In the genomic region with DNA sequence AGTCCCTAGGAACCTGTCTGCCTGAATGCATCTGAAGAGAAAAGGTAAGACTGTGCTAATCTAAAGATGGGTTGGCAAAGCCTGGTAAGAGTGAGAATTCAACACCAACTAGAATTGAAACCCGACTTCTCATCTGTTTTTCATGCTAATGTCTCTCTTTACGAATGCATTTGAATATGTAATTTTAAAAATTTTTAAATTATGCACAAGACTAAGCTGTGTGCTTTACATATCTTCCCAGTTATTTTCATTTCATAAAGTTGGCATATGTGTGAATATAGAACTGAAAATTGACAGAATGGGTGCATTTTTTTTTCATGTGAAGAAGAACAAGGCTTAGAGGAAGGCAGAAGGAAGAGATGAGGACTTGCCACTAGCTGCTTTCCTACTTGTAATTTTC, we compare ENCODE assay signal across 19 mouse cellular contexts.
"Had no signal": no experiment of that assay in that cellular context is flagged by ENCODE, and none has a peak within 500 bp of the region (broad histone marks: within the 10 kb centered on the region; RNA-seq: fewer than 3 reads in every experiment).

No protein-coding gene starts in this region.

- H3K27ac ChIP-seq: midbrain, embryonic 10.5 days; midbrain, embryonic 12.5 days; neural tube, embryonic 13.5 days; neural tube, embryonic 15.5 days had no signal

- H3K9me3 ChIP-seq: midbrain, embryonic 10.5 days; midbrain, embryonic 12.5 days; neural tube, embryonic 13.5 days; neural tube, embryonic 15.5 days had no signal

- ATAC-seq: midbrain, embryonic 16.5 days had no signal

- H3K27me3 ChIP-seq: midbrain, embryonic 12.5 days; neural tube, embryonic 13.5 days; neural tube, embryonic 15.5 days had no signal

- H3K4me3 ChIP-seq: midbrain, embryonic 10.5 days; midbrain, embryonic 12.5 days; myocyte; neural tube, embryonic 13.5 days; neural tube, embryonic 15.5 days had no signal

- DNase-seq: lung, adult 18-20 months; lung, embryonic 14.5 days; lung, postnatal 10 days; lung, postnatal 4 days; midbrain, embryonic 14.5 days; retina, postnatal 1 day; right cerebral cortex, adult 18-20 months; right cerebral cortex, postnatal 25 days; right cerebral cortex, postnatal 4 days; spleen, adult 18-20 months; thymus, adult 2 months; thymus, postnatal 25 days; thymus, postnatal 4 days had no signal

- H3K4me2 ChIP-seq: lung, embryonic 14.5 days; midbrain, embryonic 12.5 days; neural tube, embryonic 13.5 days; neural tube, embryonic 15.5 days had no signal

- H3K4me1 ChIP-seq: midbrain, embryonic 10.5 days; midbrain, embryonic 12.5 days; neural tube, embryonic 13.5 days; neural tube, embryonic 15.5 days had no signal

- H3K36me3 ChIP-seq: midbrain, embryonic 10.5 days; midbrain, embryonic 12.5 days; neural tube, embryonic 13.5 days; neural tube, embryonic 15.5 days had no signal

- H3K9ac ChIP-seq: lung, embryonic 14.5 days; midbrain, embryonic 12.5 days; neural tube, embryonic 13.5 days; neural tube, embryonic 15.5 days had no signal
